In genomic region chr9:45280891-45281290, GRCm38 (mm10) we compare ENCODE assay signal across 27 mouse cellular contexts. TPM values are rescaled to one million over a fixed set of nuclear protein-coding genes. Genes with fewer than 3 reads are reported as not detected.
DNase-seq lines count a peak whose midpoint lies in the region; ATAC-seq lines count a peak whose summit lies in the region.
"Had no signal": no experiment of that assay in that cellular context is flagged by ENCODE, and none has a peak within 500 bp of the region (broad histone marks: within the 10 kb centered on the region; RNA-seq: fewer than 3 reads in every experiment).

No protein-coding gene starts in this region.

- no peaks in the 10 kb centered on the region for H3K27me3 ChIP-seq in megakaryocyte, embryonic 14.5 days (replicated peaks)
- H3K27me3 ChIP-seq in midbrain, embryonic 11.5 days (ENCODE audit: control insufficient read depth, insufficient read depth, low read length) = no peaks in the 10 kb centered on the region
- H3K27me3 ChIP-seq: embryonic facial prominence, embryonic 15.5 days; kidney, embryonic 15.5 days; limb, embryonic 15.5 days; midbrain, embryonic 13.5 days; stomach, embryonic 15.5 days had no signal

- peak; percentile 51 to 55 for DNase-seq in spleen, postnatal 36 days (ENCODE audit: low spot score in 2 of 2)
- no peak for DNase-seq in spleen, postnatal 10 days (ENCODE audit: low spot score in 2 of 2)
- DNase-seq in brain, adult 2 months (ENCODE audit: low read depth, low spot score) = peak; percentile 26
- DNase-seq in midbrain, embryonic 11.5 days (ENCODE audit: low spot score, missing footprints) = no peak
- no peak for DNase-seq in heart, adult 8-10 months (ENCODE audit: low spot score)
- no peak for DNase-seq in embryo, embryonic 11 days
- DNase-seq: cerebellum, adult 2 months; cerebellum, postnatal 36 days; gastrocnemius, adult 2 months; kidney, postnatal 36 days; thymus, postnatal 25 days had no signal

- peak overlapping the region; percentile 83 for H3K4me3 ChIP-seq in megakaryocyte, embryonic 14.5 days (replicated peaks)
- no peak overlapping the region for H3K4me3 ChIP-seq in midbrain, embryonic 11.5 days (ENCODE audit: low read depth, low read length)
- H3K4me3 ChIP-seq: embryonic facial prominence, embryonic 15.5 days; gastrocnemius, adult 2 months; heart, embryonic 10.5 days; hindbrain, embryonic 10.5 days; kidney, embryonic 15.5 days; limb, embryonic 15.5 days; midbrain, embryonic 13.5 days; stomach, embryonic 15.5 days had no signal

- ATAC-seq in midbrain, embryonic 11.5 days (ENCODE audit: low FRiP score) = no peak
- ATAC-seq: forebrain, embryonic 14.5 days; hindbrain, postnatal 0 days; intestine, embryonic 16.5 days; midbrain, embryonic 13.5 days had no signal

- H3K9ac ChIP-seq in midbrain, embryonic 11.5 days (ENCODE audit: low read length) = no peak overlapping the region
- H3K9ac ChIP-seq: embryonic facial prominence, embryonic 15.5 days; kidney, embryonic 15.5 days; limb, embryonic 15.5 days; liver, embryonic 14.5 days; lung, embryonic 14.5 days; midbrain, embryonic 13.5 days; stomach, embryonic 15.5 days had no signal

- H3K4me1 ChIP-seq in megakaryocyte, embryonic 14.5 days = peaks cover 91% of the 10 kb centered on the region
- H3K4me1 ChIP-seq in midbrain, embryonic 11.5 days (ENCODE audit: control insufficient read depth, insufficient read depth, low read length) = no peaks in the 10 kb centered on the region
- H3K4me1 ChIP-seq: embryonic facial prominence, embryonic 15.5 days; heart, embryonic 10.5 days; hindbrain, embryonic 10.5 days; kidney, embryonic 15.5 days; limb, embryonic 15.5 days; midbrain, embryonic 13.5 days; stomach, embryonic 15.5 days had no signal

- H3K4me2 ChIP-seq in midbrain, embryonic 11.5 days = no peak overlapping the region
- H3K4me2 ChIP-seq: embryonic facial prominence, embryonic 15.5 days; kidney, embryonic 15.5 days; limb, embryonic 15.5 days; lung, embryonic 14.5 days; midbrain, embryonic 13.5 days; stomach, embryonic 15.5 days had no signal

- peaks cover 5% of the 10 kb centered on the region for H3K36me3 ChIP-seq in megakaryocyte, embryonic 14.5 days (replicated peaks; ENCODE audit: low read length)
- no peaks in the 10 kb centered on the region for H3K36me3 ChIP-seq in midbrain, embryonic 11.5 days (ENCODE audit: control insufficient read depth, insufficient read depth, low read length)
- H3K36me3 ChIP-seq: embryonic facial prominence, embryonic 15.5 days; heart, embryonic 10.5 days; hindbrain, embryonic 10.5 days; kidney, embryonic 15.5 days; limb, embryonic 15.5 days; midbrain, embryonic 13.5 days; stomach, embryonic 15.5 days had no signal

- peaks cover 4% of the 10 kb centered on the region; the same call in 1 of the 2 replicates for H3K9me3 ChIP-seq in megakaryocyte, embryonic 14.5 days
- H3K9me3 ChIP-seq in midbrain, embryonic 11.5 days (ENCODE audit: control insufficient read depth, low read length) = no peaks in the 10 kb centered on the region
- H3K9me3 ChIP-seq: embryonic facial prominence, embryonic 15.5 days; heart, embryonic 10.5 days; hindbrain, embryonic 10.5 days; kidney, embryonic 15.5 days; limb, embryonic 15.5 days; midbrain, embryonic 13.5 days; stomach, embryonic 15.5 days had no signal

- 80% methylated on average over 3 of the region's 3 CpGs for WGBS in midbrain, embryonic 11.5 days

- H3K27ac ChIP-seq in midbrain, embryonic 11.5 days (ENCODE audit: low read depth, low read length) = no peak overlapping the region
- H3K27ac ChIP-seq: embryonic facial prominence, embryonic 15.5 days; gastrocnemius, adult 2 months; heart, embryonic 10.5 days; hindbrain, embryonic 10.5 days; hindbrain, postnatal 0 days; kidney, embryonic 15.5 days; limb, embryonic 15.5 days; liver, embryonic 14.5 days; midbrain, embryonic 13.5 days; stomach, embryonic 15.5 days had no signal

RNA-seq across cellular contexts. Expression of gene Il10ra, which starts 11.9 kb away (rescaled TPM):
- 4.8 and 7.7 TPM in 2 replicates for polyA plus RNA-seq in megakaryocyte, embryonic 14.5 days (2012; ENCODE audit: insufficient read depth, low replicate concordance)
- polyA plus RNA-seq in midbrain, embryonic 11.5 days (2014; fragmentation: Nextera tagmentation; extraction: Ambion mirVana) = 0.79 and 1.3 TPM in 2 replicates
- 1 to 10 TPM; 1.1 to 2.7 (median 1.3) TPM for total RNA-seq in heart, adult 8-10 months (2022)

RNA-seq across cellular contexts. Expression of gene Tmprss13, which starts 38.0 kb away (rescaled TPM):
- 0.02 TPM in 1 of 2 replicates, not detected in the other for polyA plus RNA-seq in megakaryocyte, embryonic 14.5 days (2012; ENCODE audit: insufficient read depth, low replicate concordance)
- polyA plus RNA-seq in midbrain, embryonic 11.5 days (2014; fragmentation: Nextera tagmentation; extraction: Ambion mirVana) = not detected in 2 replicates
- total RNA-seq in heart, adult 8-10 months (2022) = 1 to 10 TPM; 5.9 to 9.3 (median 7.7) TPM
- total RNA-seq: hindbrain, postnatal 0 days; left cerebral cortex, postnatal 25 days had no signal
- polyA plus RNA-seq: cerebellum, adult 2 months; frontal cortex, adult 2 months; hindbrain, postnatal 0 days; liver, embryonic 14.5 days; midbrain, embryonic 13.5 days; neural tube, embryonic 11.5 days had no signal

Comparison
In these comparisons a context has a peak if more than half of its experiments do, and no peak if none do; other contexts are left out.
1. DNase-seq: peak in spleen, postnatal 36 days (2 of 2) and brain, adult 2 months (single experiment); none in spleen, postnatal 10 days (0 of 2), midbrain, embryonic 11.5 days (single experiment), heart, adult 8-10 months (single experiment) and embryo, embryonic 11 days (single experiment).